Mouse (Mus musculus) lung, adult 2 months (tissue): ENCODE measurements around the gene Cluap1. TPM values are rescaled to one million over a fixed set of nuclear protein-coding genes. Genes with fewer than 3 reads are reported as not detected.

Experiments
- DNase-seq: peaks from one replicate; pipeline ENCODE4 v3.0.0; 2022
- H3K4me1 ChIP-seq: fragments of 200-500 bp; 2 replicates; pipeline ENCODE4 v1.6.1; 2011; ENCODE audit warnings: low read length; ENCODE audit not compliant: control insufficient read depth, insufficient read depth
- H3K4me3 ChIP-seq: fragments of 200-500 bp; replicated peaks from 2 replicates; pipeline ENCODE3; 2011; ENCODE audit warnings: low read depth, mild to moderate bottlenecking, control low read depth, low read length; ENCODE audit errors: extremely low read depth
- CTCF ChIP-seq: fragments of 200-500 bp; IDR thresholded peaks from 2 replicates; pipeline ENCODE4 v1.5.1; 2011; ENCODE audit warnings: mild to moderate bottlenecking, low read length, control low read depth; ENCODE audit not compliant: insufficient read depth
- POLR2A ChIP-seq: fragments of 200-500 bp; IDR thresholded peaks from 2 replicates; pipeline ENCODE4 v1.6.1; 2011; ENCODE audit warnings: low read depth, mild to moderate bottlenecking, control low read depth, low read length, borderline replicate concordance; ENCODE audit errors: extremely low read depth
- WGBS: fragments of 180-500 bp; shearing (Covaris S2); methylation state at CpG from one replicate; pipeline ENCODE4 v1.1.7; 2018; 5-methylcytosine and 5-hydroxymethylcytosine counted together
- polyA plus RNA-seq: library from polyadenylated mRNA; depleted of rRNA; stranded (reverse); fragments of >200 nt; gene quantifications from 2 replicates; pipeline ENCODE4 v1.2.3, GENCODE M21; 2012; rRNA removed

Cluap1 gene
- polyA plus RNA-seq, 1 experiment, result 6.3 TPM

GRCm38 (mm10) chr16:3976712-3977111 lies 68.1 kb downstream of the Cluap1 start:
- 22% methylated on average over 3 of the region's 3 CpGs for WGBS
- TF ChIP-seq CTCF (no peak), POLR2A (no peak)
- Histone ChIP-seq H3K4me3 (no peak overlapping the region), H3K4me1 (no peaks in the 10 kb centered on the region)
- no peak for DNase-seq

- WGBS, result 78% methylated on average over 4 of the region's 4 CpGs
- DNase-seq, result no peak
- Histone ChIP-seq H3K4me3 (no peak overlapping the region), H3K4me1 (no peaks in the 10 kb centered on the region)
- TF ChIP-seq CTCF (no peak), POLR2A (no peak)
Observed at GRCm38 (mm10) chr16:3982173-3982572, 73.6 kb downstream of the Cluap1 start.

- no peak overlapping the region for H3K4me3 ChIP-seq
- WGBS, result 81% methylated on average over 7 of the region's 7 CpGs
- H3K4me1 ChIP-seq, result no peaks in the 10 kb centered on the region
- no peak for DNase-seq
- TF ChIP-seq POLR2A (no peak), CTCF (no peak)
Observed at GRCm38 (mm10) chr16:3983146-3983700, 74.6 kb downstream of the Cluap1 start.

GRCm38 (mm10) chr16:3988410-3988809 lies 79.8 kb downstream of the Cluap1 start:
- TF ChIP-seq CTCF (no peak), POLR2A (no peak)
- whole genome bisulfite sequencing, result 85% methylated on average over 4 of the region's 4 CpGs
- DNase-seq, result no peak
- no peak overlapping the region for H3K4me3 ChIP-seq
- H3K4me1 ChIP-seq, result no peaks in the 10 kb centered on the region

Other genes starting within 250 kb of the Cluap1 start
- gene Mefv, start 190.7 kb upstream of the Cluap1 start, polyA plus RNA-seq, result 0.38 and 0.54 TPM in 2 replicates
- 7.7 and 8.0 TPM in 2 replicates for gene Zfp263, start 164.7 kb upstream of the Cluap1 start, polyA plus RNA-seq
- not detected in 2 replicates for gene Olfr15, start 77.9 kb upstream of the Cluap1 start, polyA plus RNA-seq
- 0.96 and 1.1 TPM in 2 replicates for gene Zfp174, start 61.5 kb upstream of the Cluap1 start, polyA plus RNA-seq
- gene Naa60, start 36.4 kb upstream of the Cluap1 start, polyA plus RNA-seq, result 59.4 and 65.8 TPM in 2 replicates
- gene Zfp597, start 24.2 kb upstream of the Cluap1 start, polyA plus RNA-seq, result 3.4 and 3.5 TPM in 2 replicates
- gene Gm20695, start 24.2 kb upstream of the Cluap1 start, polyA plus RNA-seq, result 0.12 and 0.14 TPM in 2 replicates
- 14.9 TPM in 2 replicates for gene 1700037C18Rik, start 112 bp upstream of the Cluap1 start, polyA plus RNA-seq
- 5.9 and 6.3 TPM in 2 replicates for gene Nlrc3, start 67.8 kb downstream of the Cluap1 start, polyA plus RNA-seq
- gene Slx4, start 95.0 kb downstream of the Cluap1 start, polyA plus RNA-seq, result 16.3 and 17.2 TPM in 2 replicates
- gene Dnase1, start 128.1 kb downstream of the Cluap1 start, polyA plus RNA-seq, result 0.11 and 0.18 TPM in 2 replicates
- 47.8 and 54.6 TPM in 2 replicates for gene Trap1, start 169.0 kb downstream of the Cluap1 start, polyA plus RNA-seq